Mouse (Mus musculus) lung, adult 2 months (tissue): ENCODE results near the gene Tnip2.

ENCODE experiments used
- CTCF ChIP-seq: fragments of 200-500 bp; IDR thresholded peaks from 2 replicates; pipeline ENCODE4 v1.5.1; 2011; ENCODE audit warnings: mild to moderate bottlenecking, low read length, control low read depth; ENCODE audit not compliant: insufficient read depth
- POLR2A ChIP-seq: fragments of 200-500 bp; IDR thresholded peaks from 2 replicates; pipeline ENCODE4 v1.6.1; 2011; ENCODE audit warnings: low read depth, mild to moderate bottlenecking, control low read depth, low read length, borderline replicate concordance; ENCODE audit errors: extremely low read depth

DNA sequence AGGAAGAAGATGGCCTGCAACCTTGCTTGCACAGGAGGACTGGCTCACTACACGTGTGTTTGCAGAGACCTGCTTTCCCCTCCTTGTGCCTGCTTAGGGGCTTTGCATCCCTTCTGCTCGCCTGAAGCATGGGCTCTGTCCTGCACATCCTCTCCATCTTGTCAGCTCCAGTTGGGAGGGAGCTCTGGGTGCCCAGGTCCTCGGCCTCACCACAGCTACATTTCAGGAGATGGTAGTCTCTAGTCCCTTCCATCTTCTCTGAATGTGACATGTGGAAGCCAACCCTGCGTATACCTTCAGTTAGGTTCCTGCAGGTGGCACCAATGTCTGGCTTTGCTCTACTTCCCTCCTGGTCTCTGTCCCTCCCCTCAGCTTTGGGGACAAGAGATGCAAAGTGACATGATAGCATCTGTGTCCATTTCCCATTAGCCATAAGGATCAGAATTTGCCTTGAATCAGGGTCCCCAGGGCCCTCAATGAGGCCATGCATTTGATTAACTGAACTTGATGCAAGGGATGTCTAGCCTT lies 10.2 kb upstream of the Tnip2 start:
- peak; percentile 35; the same call in 1 of the 2 replicates for TF ChIP-seq CTCF
- no peak for TF ChIP-seq POLR2A
